Mouse (Mus musculus) spleen, adult 10 weeks (tissue): Measurements from ENCODE around the gene Nccrp1. TPM values are rescaled to one million over a fixed set of nuclear protein-coding genes. Genes with fewer than 3 reads are reported as not detected.

Source experiments
- polyA plus RNA-seq: library from polyadenylated mRNA; stranded (reverse); fragments of 350-450 nt; fragmentation: Illumina TruSeq; extraction: RNeasy Lipid Tissue Mini Kit (QIAGEN cat#74804); gene quantifications from one replicate; pipeline ENCODE4 v1.2.3, GENCODE M21; 2015; ENCODE audit warnings: low replicate concordance; ENCODE audit not compliant: insufficient read depth

The Nccrp1 gene
- polyA plus RNA-seq, result 0.25 TPM

DNA sequence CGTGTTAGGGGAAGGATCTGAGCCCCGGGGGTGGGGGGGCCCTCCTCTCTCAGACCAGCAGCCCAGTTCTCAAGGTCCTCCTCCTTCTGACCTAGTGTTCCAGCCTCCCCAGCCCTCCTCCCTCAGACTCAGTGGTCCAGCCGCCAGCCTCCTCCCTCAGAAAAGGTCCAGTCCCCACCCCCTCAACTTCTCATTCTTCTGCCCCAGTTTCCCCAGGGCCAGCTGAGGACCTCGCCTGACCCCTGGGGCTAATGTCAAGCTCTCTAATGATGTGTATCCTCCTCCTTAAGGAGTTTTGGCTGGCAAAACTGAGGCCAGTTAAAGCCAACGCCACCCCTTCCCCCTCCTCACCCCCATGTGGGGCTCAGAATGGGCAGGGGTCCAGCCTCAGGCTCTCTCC is at the start of gene Nccrp1:
Nccrp1 (minus strand) TSS at position 101 of the 400 bp plus-strand sequence.

DNA sequence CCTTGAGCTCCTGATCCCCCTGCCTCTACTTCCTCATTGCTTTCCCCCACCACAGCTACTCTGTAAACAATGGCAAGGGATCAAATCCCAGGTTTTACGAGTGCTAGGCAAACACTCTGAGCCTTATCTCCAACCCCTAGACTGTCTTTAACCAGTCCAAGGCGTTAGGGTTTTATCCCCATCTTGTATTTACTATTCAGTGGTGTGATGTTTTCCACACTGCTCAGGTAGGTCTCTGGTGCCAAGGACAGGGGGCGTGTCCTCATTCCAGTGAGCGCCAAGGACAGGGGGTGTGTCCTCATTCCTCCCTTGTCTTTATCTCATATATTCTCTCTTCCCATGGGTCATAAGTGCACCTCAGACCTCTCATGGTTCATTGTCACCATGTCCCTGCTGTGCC is 6.5 kb downstream of the Nccrp1 start, which contains the start of gene Sycn:
Sycn (plus strand) TSS at position 360 of the 400 bp plus-strand sequence.

DNA sequence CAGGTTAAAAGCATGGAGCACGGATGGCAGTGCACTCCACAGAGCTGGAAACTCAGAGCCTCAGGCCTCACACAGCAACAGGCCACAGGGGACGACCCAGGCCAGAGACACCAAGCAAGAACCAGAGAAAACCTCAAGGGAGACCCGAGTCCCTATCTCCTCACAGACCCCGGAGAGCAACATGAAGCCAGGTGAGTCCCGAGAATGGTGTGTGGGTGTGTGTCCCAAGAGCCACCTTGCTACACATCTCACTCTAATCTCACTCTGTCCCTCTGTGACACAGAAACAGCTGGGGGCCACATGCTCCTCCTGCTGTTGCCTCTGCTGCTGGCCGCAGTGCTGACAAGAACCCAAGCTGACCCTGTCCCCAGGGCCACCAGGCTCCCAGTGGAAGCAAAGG is 24.5 kb downstream of the Nccrp1 start, which contains the start of gene Ifnl3:
Ifnl3 (plus strand) TSS at position 301 of the 400 bp plus-strand sequence.

DNA sequence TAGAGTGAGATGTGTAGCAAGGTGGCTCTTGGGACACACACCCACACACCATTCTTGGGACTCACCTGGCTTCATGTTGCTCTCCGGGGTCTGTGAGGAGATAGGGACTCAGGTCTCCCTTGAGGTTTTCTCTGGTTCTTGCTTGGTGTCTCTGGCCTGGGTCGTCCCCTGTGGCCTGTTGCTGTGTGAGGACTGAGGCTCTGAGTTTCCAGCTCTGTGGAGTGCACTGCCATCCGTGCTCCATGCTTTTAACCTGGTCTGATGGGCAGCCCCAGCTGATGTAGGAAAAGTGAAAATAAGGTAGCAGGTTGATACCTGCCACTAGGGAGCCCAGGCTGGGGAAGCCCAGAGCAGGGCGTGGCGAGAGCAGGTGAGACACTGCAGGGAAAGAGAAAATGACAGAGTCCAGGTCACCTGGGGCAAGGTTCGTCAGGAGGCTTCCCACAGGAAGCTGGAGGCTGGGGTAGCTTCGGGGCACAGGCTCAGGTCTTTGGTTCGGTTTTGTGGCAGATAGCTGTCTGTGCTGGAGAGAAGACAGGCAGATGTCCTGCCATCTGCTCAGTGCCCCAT is 36.6 kb downstream of the Nccrp1 start, which contains the start of gene Ifnl2:
Ifnl2 (minus strand) TSS at position 51 of the 570 bp plus-strand sequence.

Other genes starting within 250 kb of the Nccrp1 start
- gene Dll3, start 245.0 kb downstream of the Nccrp1 start, polyA plus RNA-seq, result not detected
- 17.4 TPM for gene Timm50, start 235.2 kb downstream of the Nccrp1 start, polyA plus RNA-seq
- 76.8 TPM for gene Supt5, start 208.5 kb downstream of the Nccrp1 start, polyA plus RNA-seq
- 2,610 TPM for gene Rps16, start 196.6 kb downstream of the Nccrp1 start, polyA plus RNA-seq
- gene Plekhg2, start 174.7 kb downstream of the Nccrp1 start, polyA plus RNA-seq, result 62.1 TPM
- 93.6 TPM for gene Zfp36, start 167.0 kb downstream of the Nccrp1 start, polyA plus RNA-seq
- 6.7 TPM for gene Med29, start 154.5 kb downstream of the Nccrp1 start, polyA plus RNA-seq
- gene Paf1, start 154.3 kb downstream of the Nccrp1 start, polyA plus RNA-seq, result 170 TPM
- 376 TPM for gene Gmfg, start 109.8 kb downstream of the Nccrp1 start, polyA plus RNA-seq
- 0.29 TPM for gene Lrfn1, start 95.3 kb downstream of the Nccrp1 start, polyA plus RNA-seq
- not detected for gene Ifnl2, start 36.8 kb downstream of the Nccrp1 start, polyA plus RNA-seq
- gene Ifnl3, start 24.4 kb downstream of the Nccrp1 start, polyA plus RNA-seq, result not detected
- gene Sycn, start 6.4 kb downstream of the Nccrp1 start, polyA plus RNA-seq, result 0.75 TPM
- 11.7 TPM for gene Samd4b, start 50.9 kb upstream of the Nccrp1 start, polyA plus RNA-seq
- 4.7 TPM for gene Pak4, start 50.9 kb upstream of the Nccrp1 start, polyA plus RNA-seq
- not detected for gene Acp7, start 84.1 kb upstream of the Nccrp1 start, polyA plus RNA-seq
- 1.8 TPM for gene Fbxo27, start 145.6 kb upstream of the Nccrp1 start, polyA plus RNA-seq
- gene Fbxo17, start 169.6 kb upstream of the Nccrp1 start, polyA plus RNA-seq, result 2.4 TPM
- gene Mrps12, start 194.6 kb upstream of the Nccrp1 start, polyA plus RNA-seq, result 43.0 TPM
- 4.0 TPM for gene Sars2, start 194.7 kb upstream of the Nccrp1 start, polyA plus RNA-seq
- not detected for gene Ccer2, start 208.9 kb upstream of the Nccrp1 start, polyA plus RNA-seq
- gene Sirt2, start 219.5 kb upstream of the Nccrp1 start, polyA plus RNA-seq, result 47.7 TPM
- 8.3 TPM for gene Nfkbib, start 220.3 kb upstream of the Nccrp1 start, polyA plus RNA-seq
- 77.4 TPM for gene Rinl, start 241.7 kb upstream of the Nccrp1 start, polyA plus RNA-seq